Mouse (Mus musculus): Measurements from ENCODE around the gene Birc3.

Birc3 gene

DNA sequence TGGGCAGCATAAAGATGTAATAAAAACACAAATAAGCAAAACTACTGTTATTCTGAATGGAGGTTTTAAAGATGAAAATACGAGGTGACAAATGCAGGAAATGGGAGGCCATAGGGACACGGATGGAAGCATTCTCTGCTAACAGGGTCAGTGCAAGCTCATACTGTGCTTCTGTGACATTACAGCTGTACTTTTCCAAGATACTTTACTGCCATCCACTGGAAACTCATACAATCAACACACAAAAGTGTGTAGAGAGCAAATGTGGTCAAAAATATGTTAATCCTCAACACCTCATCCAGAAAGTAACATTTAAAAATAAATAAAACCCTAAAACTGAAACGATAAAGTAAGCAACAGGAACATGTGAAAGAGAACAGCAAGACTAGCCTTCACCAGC, 50.2 kb downstream of the Birc3 start:
- DNase-seq (ENCODE audit: low spot score in 2 of 2): no peak

DNA sequence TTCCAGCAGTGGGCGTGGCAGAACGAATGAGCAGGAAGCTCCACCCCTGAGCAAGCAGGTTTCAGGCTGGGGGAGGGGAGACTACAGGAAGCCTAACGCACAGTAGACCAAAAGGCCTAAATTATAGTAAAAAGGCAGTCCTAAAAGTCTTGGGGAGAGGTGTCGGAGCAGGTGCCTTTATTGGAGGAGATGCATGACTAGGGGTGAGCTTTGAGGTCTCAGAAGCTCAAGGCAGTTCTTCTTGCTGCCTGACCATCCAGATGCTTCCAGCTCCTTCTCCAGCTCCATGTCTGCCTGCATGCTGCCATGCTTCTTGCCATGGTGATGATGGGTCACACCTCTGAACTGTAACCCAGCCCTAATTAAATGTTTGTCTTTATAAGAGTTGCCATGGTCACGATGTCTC, 67.9 kb downstream of the Birc3 start:
- no peak for DNase-seq (ENCODE audit: low spot score in 2 of 2)
